Mouse (Mus musculus) heart, postnatal 0 days (tissue): ENCODE data around the gene Zeb2. TPM values are rescaled to one million over a fixed set of nuclear protein-coding genes. Genes with fewer than 3 reads are reported as not detected.

Source experiments
- ATAC-seq: fragments of 200-750 bp; cut with Nextera tagmentation; 2 replicates; pipeline ENCODE4 v1.8.0; 2017; ENCODE audit warnings: low read depth, moderate number of reproducible peaks, moderate library complexity; ENCODE audit not compliant: insufficient read depth
- DNase-seq: peaks from one replicate; pipeline ENCODE4 v3.0.0-alpha.2; 2016; ENCODE audit warnings: low spot score
- H3K27ac ChIP-seq: fragments of 300-500 bp; sonication (generic); 2 replicates; pipeline ENCODE4 v1.5.1; 2014; ENCODE audit warnings: low read depth, mild to moderate bottlenecking
- H3K27me3 ChIP-seq: fragments of 300-500 bp; sonication (generic); 2 replicates; pipeline ENCODE4 v1.6.1; 2014; ENCODE audit warnings: low read length, mixed read lengths; ENCODE audit not compliant: control insufficient read depth, insufficient read depth
- H3K36me3 ChIP-seq: fragments of 300-500 bp; sonication (generic); replicated peaks from 2 replicates; pipeline ENCODE4 v1.6.1; 2014; ENCODE audit warnings: low read length, mixed read lengths; ENCODE audit not compliant: control insufficient read depth, insufficient read depth
- H3K4me1 ChIP-seq: fragments of 300-500 bp; sonication (generic); 2 replicates; pipeline ENCODE4 v1.6.1; 2014; ENCODE audit warnings: antibody characterized with exemption; ENCODE audit not compliant: control insufficient read depth, insufficient read depth
- H3K4me2 ChIP-seq: fragments of 300-500 bp; sonication (generic); 2 replicates; pipeline ENCODE4 v1.6.1; 2014; ENCODE audit warnings: low read depth, mild to moderate bottlenecking, low read length, moderate library complexity
- H3K4me3 ChIP-seq: fragments of 300-500 bp; sonication (generic); 2 replicates; pipeline ENCODE4 v1.5.1; 2014; ENCODE audit warnings: low read depth, low read length
- H3K9ac ChIP-seq: fragments of 300-500 bp; sonication (generic); replicated peaks from 2 replicates; pipeline ENCODE4 v1.6.1; 2014; ENCODE audit warnings: low read depth, low read length, mixed read lengths
- H3K9me3 ChIP-seq: fragments of 300-500 bp; sonication (generic); replicated peaks from 2 replicates; pipeline ENCODE4 v1.6.1; 2016; ENCODE audit warnings: low read length; ENCODE audit not compliant: control insufficient read depth
- CTCF ChIP-seq: IDR thresholded peaks from 2 replicates; pipeline ENCODE4 v1.5.1; 2016; ENCODE audit warnings: antibody characterized with exemption, control low read depth, low read depth
- EP300 ChIP-seq: IDR thresholded peaks from 2 replicates; pipeline ENCODE4 v1.6.1; 2016; ENCODE audit warnings: antibody characterized with exemption, low read depth
- WGBS: fragments of 180-500 bp; shearing (Covaris S2); extraction: QIAGEN DNeasy Blood & Tissue Kit; methylation state at CpG from one replicate; pipeline ENCODE4 v1.1.7; 2014; 5-methylcytosine and 5-hydroxymethylcytosine counted together
- microRNA-seq: library from miRNA; unstranded; fragments of <30 nt; microRNA quantifications from one replicate; pipeline ENCODE4, GENCODE M21; 2016
- polyA plus RNA-seq: library from polyadenylated mRNA; unstranded; fragments of >200 nt; fragmentation: Nextera tagmentation; extraction: Ambion mirVana; gene quantifications from 2 replicates; pipeline ENCODE4 v1.2.1, GENCODE M21; 2015
- total RNA-seq: library from RNA; depleted of rRNA; stranded (reverse); fragments of >200 nt; gene quantifications from 2 replicates; pipeline ENCODE4 v1.2.3, GENCODE M21; 2014; ENCODE audit warnings: low replicate concordance; rRNA removed

The Zeb2 gene
- total and polyA plus RNA-seq, 2 experiments from 2014 or later, result 13.4 to 41.2 TPM

DNA sequence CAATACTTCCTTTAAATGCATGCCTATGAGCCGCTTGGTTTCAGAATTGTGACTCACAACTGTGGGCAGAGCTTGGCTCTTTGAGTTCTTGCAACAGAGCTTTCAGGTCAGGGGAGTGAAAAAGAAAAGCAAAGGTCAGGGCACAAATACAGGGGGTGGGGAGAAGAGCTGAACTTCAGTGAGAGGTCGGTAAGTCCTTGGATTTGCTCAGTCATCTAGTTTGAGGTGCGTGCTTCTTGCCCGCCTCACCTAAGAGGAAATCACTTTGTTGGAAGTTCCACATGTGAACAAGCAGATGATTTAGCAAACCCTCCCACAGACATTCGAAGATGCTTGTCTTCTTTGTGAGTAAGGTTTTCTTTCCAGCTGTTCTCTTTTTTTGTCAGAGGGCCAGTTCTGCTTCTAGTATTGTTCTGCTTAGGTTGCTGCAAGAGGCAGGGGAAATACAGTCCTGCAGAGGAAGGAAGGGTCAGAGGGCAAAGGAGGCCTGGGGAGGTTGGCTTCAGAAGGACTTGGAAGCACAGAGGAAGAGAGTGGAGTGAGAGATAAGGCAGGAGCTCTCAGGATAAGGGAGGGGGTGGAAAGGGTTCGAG lies 164.3 kb downstream of the Zeb2 start:
- H3K9ac ChIP-seq, result no peak overlapping the region
- TF ChIP-seq CTCF, result no peak
- no peak for TF ChIP-seq EP300
- no peaks in the 10 kb centered on the region for H3K9me3 ChIP-seq
- no peak overlapping the region for H3K4me3 ChIP-seq
- H3K4me2 ChIP-seq, result no peak overlapping the region
- peak overlapping the region; percentile 56 for H3K27ac ChIP-seq
- peak; percentile 55 for DNase-seq
- H3K4me1 ChIP-seq, result peaks cover 15% of the 10 kb centered on the region
- no peaks in the 10 kb centered on the region for H3K36me3 ChIP-seq
- 38% methylated on average over 6 of the region's 6 CpGs for WGBS
- no peaks in the 10 kb centered on the region for H3K27me3 ChIP-seq
- ATAC-seq, result peak; percentile 82; the same call in 1 of the 2 replicates

- DNase-seq, result peak; percentile 17
- Histone ChIP-seq H3K4me2 (no peak overlapping the region), H3K4me1 (peaks cover 15% of the 10 kb centered on the region), H3K4me3 (no peak overlapping the region), H3K9me3 (no peaks in the 10 kb centered on the region), H3K27me3 (no peaks in the 10 kb centered on the region), H3K27ac (0 out of 2 replicates have a peak overlapping the region, but pooled peaks have one; percentile 56), H3K9ac (no peak overlapping the region), H3K36me3 (no peaks in the 10 kb centered on the region)
- 33% methylated on average over 4 of the region's 4 CpGs for WGBS
- no peak for TF ChIP-seq EP300
- no peak for TF ChIP-seq CTCF
- no peak for ATAC-seq
Measured at GRCm38 (mm10) chr2:44951651-44952213, 165.5 kb downstream of the Zeb2 start.

DNA sequence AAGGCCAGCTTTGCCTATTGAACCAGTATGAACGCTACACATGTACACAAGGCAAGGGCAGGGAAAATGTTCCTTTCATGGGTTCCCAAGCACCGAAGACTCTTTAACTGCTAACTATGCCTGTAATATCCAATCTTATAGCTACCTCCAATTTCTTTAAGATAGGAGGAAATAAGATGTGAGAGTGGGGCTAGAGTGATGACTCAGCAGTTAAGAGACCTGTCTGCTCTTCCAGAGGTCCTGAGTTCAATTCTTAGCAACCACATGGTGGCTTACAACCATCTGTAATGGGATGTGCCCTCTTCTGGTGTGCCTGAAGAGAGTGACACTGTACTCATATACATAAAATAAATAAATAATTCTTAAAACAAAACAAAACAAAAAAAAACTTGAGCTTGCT lies 172.5 kb downstream of the Zeb2 start:
- DNase-seq, result no peak
- H3K9me3 ChIP-seq, result no peaks in the 10 kb centered on the region
- H3K4me1 ChIP-seq, result no peaks in the 10 kb centered on the region
- no peak overlapping the region for H3K4me3 ChIP-seq
- H3K27ac ChIP-seq, result no peak overlapping the region
- no peaks in the 10 kb centered on the region for H3K36me3 ChIP-seq
- H3K4me2 ChIP-seq, result no peak overlapping the region
- no peaks in the 10 kb centered on the region for H3K27me3 ChIP-seq
- ATAC-seq, result no peak
- no peak overlapping the region for H3K9ac ChIP-seq
- 98% methylated on average over 2 of the region's 2 CpGs for WGBS
- no peak for TF ChIP-seq EP300
- TF ChIP-seq CTCF, result no peak

Small RNA genes lying within 50 kb of the gene (microRNA-seq; reads per million reads assigned to microRNA genes)
- 0.89 reads per million for gene Mir5129

Other genes starting within 250 kb of the Zeb2 start
- gene Gtdc1, start 189.7 kb downstream of the Zeb2 start, total RNA-seq, result 13.9 and 16.3 TPM in 2 replicates
- 11.1 and 11.9 TPM in 2 replicates for gene Gtdc1, start 189.7 kb downstream of the Zeb2 start, polyA plus RNA-seq